Mouse (Mus musculus) heart, postnatal 10 days (tissue): ENCODE measurements around the gene Slc2a9. TPM values are rescaled to one million over a fixed set of nuclear protein-coding genes. Genes with fewer than 3 reads are reported as not detected.

Experiments used
- DNase-seq, 2 experiments: peaks; one replicate each; pipeline ENCODE4 v3.0.0; 2021
- intact Hi-C: fragments of 180-260 bp; cut with DNase I; formaldehyde crosslinking; loops from one replicate; pipeline ENCODE4 v1.15.1; 2025
- total RNA-seq, 2 experiments: library from RNA; stranded (reverse); gene quantifications; 2 replicates each; pipeline ENCODE4 v1.2.3; 2021

Gene Slc2a9
- total RNA-seq, 2 experiments from 2014 or later: 2.2 to 2.8 TPM

GRCm38 (mm10) chr5:38477731-38478445 is 25.1 kb downstream of the Slc2a9 start:
- peak; percentile 18 to 28 for DNase-seq

DNA sequence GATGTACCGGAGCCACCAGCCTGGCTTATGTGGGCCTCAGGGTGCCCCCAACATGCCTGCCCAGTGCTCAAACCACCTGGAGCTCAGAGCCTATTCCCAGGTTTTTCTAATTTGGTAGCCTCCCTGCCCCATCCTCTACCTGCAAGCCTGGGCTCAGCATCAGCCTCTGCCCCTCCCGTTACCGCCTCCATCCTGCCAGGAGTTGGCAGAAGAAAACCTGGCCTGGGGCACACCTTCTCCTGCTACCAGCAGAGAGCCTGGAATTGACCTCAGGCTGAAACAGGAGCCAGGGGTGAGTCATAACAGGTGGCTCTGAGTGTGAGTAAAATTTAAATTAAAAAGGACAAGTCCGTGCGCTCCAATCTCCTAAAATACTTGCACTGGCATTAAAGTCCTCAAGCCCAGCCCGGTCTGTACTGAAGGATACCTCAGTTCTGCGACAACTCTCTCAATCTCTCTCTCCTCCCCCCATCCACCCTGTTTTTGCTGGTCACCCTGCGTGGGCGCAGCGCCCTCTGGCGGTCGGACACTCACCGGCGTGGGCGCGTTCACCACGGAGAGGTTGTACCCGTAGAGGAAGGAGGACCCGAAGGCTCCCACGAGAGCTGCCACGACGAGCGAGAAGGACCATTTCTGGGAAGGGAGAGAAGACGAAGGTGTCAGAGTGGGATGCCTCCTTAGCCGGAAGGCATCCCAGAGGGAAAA is 25.9 kb downstream of the Slc2a9 start:
- DNase-seq: peak; percentile 20 to 49
- intact Hi-C loops: no loop called here

More at GRCm38 (mm10) chr5:38477731-38478445, 25.1 kb downstream of the Slc2a9 start:
- intact Hi-C loops: no loop called here

DNA sequence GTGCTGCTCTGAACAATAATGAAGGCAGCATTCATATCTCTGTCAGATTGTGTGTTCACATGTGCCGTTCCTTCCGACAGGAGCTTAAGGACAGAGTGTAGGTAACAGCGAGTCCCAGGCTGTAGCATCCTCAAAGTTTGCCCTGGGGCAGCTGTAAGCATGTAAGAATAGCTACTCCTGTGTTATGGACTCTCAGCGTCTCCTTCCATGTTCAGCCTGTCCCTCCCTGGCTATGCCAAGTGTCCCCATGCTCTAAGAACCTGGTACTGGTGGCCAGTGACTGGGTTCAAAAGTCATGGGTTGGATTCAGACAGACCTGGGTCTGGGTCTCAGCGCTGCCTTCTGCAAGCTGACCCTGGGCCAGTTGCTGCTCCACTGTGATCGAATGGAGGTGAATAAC is 32.1 kb downstream of the Slc2a9 start:
- intact Hi-C loops: loop anchor here (1.0 kb wide), 1 partner anchor 164 kb away; no protein-coding TSS in a partner anchor

GRCm38 (mm10) chr5:38469891-38470578 is 32.9 kb downstream of the Slc2a9 start:
- peak; percentile 66 to 82 for DNase-seq
- intact Hi-C loops: loop anchor here (1.0 kb wide), 1 partner anchor 163 kb away; no protein-coding TSS in a partner anchor

More for the DNA sequence above, 32.1 kb downstream of the Slc2a9 start:
- DNase-seq: no peak

GRCm38 (mm10) chr5:38466569-38467110 is 36.3 kb downstream of the Slc2a9 start:
- intact Hi-C loops: no loop called here

DNA sequence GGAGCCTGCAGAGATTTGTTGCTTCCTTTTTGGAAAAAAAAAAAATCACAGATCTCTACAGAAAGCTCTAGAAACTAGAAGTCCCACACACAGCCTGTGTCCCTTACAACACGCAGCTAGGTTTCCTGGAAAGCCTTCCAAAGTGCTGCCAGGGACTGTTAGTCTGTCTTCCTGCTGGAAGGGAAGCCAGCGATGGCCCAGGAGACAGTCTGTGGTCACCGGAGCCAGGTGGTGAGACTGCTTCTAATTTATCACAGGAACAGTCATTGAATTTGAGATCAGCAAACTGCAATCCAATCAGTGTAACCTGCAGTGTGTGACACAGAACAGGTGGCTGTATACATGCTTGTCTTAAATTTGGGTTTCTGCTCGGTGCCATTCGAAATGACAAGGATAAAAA is 41.7 kb downstream of the Slc2a9 start:
- DNase-seq: no peak
- intact Hi-C loops: no loop called here

More at GRCm38 (mm10) chr5:38466569-38467110, 36.3 kb downstream of the Slc2a9 start:
- no peak for DNase-seq

DNA sequence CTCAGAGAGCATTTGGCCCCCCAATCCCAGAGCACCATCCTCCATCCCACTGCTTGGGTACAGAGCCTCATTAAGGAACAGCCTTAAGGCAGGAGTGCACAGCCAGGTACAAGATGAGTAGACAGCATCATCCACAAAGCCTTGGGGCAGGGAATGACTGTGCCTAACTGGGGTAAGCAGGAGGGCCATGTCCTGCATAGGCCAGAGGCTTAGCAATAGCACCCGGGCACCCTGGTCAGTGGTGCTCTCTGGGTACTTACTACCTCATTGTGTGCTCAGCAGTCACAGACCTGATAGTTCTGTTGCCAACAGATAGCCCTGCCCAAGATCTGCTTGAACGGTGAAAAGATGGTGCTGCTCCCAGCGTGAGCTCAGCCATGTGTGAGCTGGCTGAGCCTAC is 52.0 kb downstream of the Slc2a9 start:
- DNase-seq: no peak
- intact Hi-C loops: no loop called here

DNA sequence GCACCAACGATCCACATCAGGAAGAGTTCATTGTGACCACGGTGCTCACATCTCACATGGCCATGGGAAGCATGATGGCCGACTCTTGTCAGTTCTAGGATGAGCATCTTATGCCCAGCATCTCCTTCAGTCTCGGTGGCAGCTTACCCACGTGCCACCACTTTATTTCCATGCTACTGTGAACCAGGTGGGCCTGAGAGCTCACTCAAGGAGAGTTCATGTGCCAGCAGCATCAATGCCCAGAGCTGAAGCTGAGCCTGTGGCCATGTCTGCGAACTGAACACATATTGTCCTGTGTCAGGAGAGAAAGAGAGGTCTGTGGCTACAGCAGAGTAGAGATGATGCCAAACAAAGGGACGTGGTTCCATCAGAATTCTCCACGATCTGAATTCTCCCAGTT is 53.3 kb downstream of the Slc2a9 start:
- no peak for DNase-seq
- intact Hi-C loops: no loop called here

DNA sequence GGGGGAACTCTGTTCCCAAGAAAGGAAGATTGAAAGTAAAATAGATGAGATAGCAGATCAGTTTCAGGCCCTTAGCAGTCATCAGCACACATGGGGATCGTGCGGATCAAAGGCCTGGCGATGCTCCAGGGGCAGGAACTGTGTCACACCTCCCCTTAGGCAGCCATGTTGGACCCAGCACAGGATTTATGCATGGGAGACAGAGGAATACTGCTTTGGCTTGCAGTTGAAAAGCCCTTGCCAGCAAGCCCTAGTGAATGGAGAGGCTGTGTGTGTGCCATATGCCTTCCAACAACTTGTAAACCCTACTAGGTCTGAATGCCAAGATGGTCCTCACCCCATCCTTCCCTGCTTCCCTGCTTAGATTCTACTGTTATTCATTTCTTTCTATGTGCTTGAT is 54.8 kb downstream of the Slc2a9 start:
- intact Hi-C loops: no loop called here

DNA sequence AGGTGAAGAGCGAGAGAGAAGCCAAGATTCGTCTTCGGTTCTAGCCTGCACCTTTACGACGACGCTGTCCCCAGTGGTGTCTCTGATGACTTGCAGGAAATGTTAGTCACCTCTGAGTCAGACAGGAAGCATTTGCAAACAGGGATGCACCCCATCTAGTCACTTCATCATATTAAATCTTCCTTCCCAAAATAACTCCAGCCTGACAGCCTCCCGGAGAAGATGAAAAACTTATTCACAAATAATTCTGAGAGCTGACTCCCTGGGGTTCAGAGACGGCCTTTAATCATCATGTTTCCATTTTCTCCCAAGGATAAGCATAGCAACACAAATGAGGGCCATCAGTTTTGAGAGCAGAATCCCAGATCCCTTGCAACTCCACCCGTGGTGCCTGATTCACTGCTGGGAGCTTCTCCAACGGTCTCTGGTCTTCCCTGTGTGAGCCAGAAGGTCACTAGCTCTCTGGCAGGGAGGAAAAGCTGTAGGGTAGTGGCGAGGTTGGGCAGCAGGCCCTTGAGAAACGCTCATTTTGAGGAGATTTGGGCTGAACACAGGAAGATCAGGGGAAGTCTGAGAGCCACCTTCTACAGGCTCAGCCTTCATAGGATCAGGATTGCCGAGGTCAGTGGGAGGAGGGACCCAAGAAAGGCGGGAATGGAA is 56.5 kb downstream of the Slc2a9 start:
- peak; percentile 3 to 7 for DNase-seq

More for the DNA sequence above, 54.8 kb downstream of the Slc2a9 start:
- DNase-seq: no peak

DNA sequence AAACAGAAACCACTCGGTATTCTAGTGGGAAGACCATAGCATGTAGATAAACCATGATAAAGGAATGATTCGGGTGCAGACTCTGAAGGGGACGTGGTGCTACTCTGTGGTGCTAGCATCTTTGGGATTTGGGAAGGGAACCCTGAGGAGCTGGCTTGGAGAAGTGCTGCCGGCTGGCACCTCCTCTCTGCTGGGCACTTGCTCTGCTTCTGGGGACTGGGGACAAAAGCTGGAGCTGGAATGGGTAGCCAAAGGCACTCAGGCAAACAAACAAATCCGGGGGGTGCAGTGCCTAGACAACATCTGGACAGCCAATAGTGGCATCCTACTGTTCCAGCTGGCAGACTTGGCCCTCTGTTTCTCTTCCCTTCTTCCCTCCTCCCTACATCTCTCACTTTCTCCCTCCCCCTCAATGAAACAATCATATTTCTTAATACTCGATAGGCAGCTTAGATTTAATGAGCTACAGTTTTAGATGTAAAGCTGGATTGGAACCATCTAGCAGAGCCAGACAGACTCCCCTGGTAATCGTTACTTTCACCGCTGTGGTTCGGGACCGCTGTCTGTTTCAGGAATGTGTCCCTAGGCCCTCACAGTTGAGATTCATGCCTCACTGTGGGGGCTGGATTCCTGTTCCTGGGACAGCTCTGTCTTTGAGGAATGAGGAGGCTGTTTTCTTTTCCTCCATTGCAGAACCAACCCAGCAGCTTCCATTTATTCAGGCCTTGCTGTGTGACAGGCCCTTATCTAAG is 61.7 kb downstream of the Slc2a9 start:
- intact Hi-C loops: no loop called here
- DNase-seq: no peak

More for the DNA sequence above, 56.5 kb downstream of the Slc2a9 start:
- intact Hi-C loops: no loop called here

- no peak for DNase-seq
These were observed 62.5 kb downstream of the Slc2a9 start for GRCm38 (mm10) chr5:38440252-38441005.

DNA sequence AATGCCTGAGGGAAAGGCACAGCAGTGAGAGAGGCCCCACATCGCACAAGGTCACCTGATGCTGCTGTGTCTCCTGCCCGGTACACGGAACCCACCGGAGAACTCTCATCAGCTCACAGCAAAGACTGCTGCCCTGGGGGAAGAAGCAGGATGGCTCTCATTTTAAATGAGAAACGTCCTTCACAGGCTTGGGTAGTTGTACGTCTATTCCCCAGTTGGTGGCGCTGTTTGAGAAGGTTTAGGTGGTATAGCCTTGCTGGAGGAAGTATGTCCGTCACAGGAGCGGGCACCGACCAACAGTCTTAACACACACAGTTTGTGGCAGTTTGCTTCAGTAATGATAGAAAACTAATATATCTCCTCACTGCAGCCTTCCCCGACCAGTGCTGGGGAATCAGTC is 66.3 kb downstream of the Slc2a9 start:
- intact Hi-C loops: no loop called here
- DNase-seq: no peak

More at GRCm38 (mm10) chr5:38440252-38441005, 62.5 kb downstream of the Slc2a9 start:
- intact Hi-C loops: no loop called here

- intact Hi-C loops: no loop called here
These were observed 68.1 kb downstream of the Slc2a9 start for GRCm38 (mm10) chr5:38434875-38435274.

DNA sequence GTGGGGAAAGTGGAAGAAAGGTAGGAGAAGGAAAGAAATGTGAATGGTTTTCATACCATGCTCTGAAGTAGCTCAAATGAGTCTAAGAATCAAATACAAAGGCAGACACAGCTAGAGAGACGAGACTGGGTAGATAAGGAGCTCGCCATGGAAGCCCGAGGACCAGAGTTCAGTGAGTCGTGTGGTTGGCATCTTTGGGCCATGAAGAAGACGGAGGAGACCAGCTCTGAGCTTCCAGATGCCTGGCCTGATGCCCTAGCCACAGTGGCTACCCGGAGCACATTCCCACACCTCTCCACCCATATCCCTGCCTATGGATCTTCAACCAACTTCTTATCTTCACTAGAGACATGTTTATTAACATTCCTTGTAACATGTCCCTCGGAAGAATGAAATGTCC is 71.7 kb downstream of the Slc2a9 start:
- intact Hi-C loops: no loop called here
- DNase-seq: no peak

More at GRCm38 (mm10) chr5:38434875-38435274, 68.1 kb downstream of the Slc2a9 start:
- DNase-seq: no peak

GRCm38 (mm10) chr5:38429106-38429505 is 73.8 kb downstream of the Slc2a9 start:
- DNase-seq: no peak
- intact Hi-C loops: no loop called here

DNA sequence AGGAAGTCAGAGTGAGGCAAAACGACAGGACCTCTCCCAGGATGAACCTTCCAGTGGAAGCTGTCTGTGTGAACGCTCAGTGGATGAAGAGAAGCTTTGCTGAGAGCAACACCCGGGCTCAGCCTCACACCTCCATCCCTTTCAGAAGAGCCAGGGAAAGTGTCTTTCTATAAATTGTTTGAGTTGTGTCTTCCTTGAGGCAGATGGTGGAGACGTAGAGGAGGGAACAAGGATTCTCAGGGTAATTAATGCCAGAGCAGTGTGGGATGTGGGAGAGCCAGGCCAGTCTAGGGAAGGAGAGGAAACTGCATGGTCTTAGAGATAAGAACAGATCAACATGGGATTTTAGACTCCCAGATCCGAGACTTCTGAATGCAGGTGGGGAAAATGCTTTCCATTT is 75.2 kb downstream of the Slc2a9 start:
- DNase-seq: no peak
- intact Hi-C loops: no loop called here

- intact Hi-C loops: no loop called here
These were observed 77.4 kb downstream of the Slc2a9 start for GRCm38 (mm10) chr5:38425569-38425968.

GRCm38 (mm10) chr5:38422426-38422825 is 80.5 kb downstream of the Slc2a9 start:
- intact Hi-C loops: no loop called here
- no peak for DNase-seq

More at GRCm38 (mm10) chr5:38425569-38425968, 77.4 kb downstream of the Slc2a9 start:
- no peak for DNase-seq
